Mouse (Mus musculus): ENCODE measurements around the gene Fcamr.

Fcamr gene

DNA sequence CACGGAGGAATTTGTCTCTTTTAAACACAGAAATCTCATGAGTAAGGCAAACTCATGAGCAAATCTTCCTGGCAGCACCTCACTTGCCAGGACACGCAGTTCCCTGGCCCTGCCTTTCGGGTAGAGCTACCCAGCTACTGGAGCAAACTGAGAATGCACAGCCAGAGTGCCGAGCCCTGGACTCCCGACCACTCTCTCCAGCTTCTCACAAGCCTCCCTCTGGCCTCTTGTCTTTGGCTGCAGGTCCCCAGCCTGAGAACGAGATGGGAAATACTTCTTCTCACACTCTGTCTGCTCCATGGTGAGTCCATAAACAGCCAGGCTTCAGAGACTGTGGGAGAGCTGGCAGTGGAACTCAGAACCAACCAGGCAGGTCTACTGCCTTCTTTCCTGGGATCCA lies 2.3 kb downstream of the Fcamr start:
- DNase-seq = no peak

DNA sequence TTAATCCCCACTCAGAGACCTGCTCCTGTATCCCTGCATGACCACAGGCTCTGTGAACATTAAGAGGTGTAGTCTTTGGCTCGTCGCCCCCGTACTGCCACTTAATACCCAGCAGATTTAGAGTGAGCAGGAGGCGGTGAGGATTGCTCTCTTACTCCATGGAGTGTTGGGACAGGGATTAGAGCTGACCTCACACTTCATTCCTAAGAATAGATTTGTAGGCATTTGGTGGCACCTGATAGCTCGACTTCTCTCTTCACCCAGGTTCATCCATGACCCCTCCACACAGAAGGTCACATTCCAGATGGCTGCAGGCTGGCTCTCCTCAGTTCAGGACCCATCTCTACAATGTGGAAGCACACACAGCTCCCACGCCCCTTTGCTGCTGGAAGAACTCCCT lies 3.6 kb downstream of the Fcamr start:
- no peak for DNase-seq

DNA sequence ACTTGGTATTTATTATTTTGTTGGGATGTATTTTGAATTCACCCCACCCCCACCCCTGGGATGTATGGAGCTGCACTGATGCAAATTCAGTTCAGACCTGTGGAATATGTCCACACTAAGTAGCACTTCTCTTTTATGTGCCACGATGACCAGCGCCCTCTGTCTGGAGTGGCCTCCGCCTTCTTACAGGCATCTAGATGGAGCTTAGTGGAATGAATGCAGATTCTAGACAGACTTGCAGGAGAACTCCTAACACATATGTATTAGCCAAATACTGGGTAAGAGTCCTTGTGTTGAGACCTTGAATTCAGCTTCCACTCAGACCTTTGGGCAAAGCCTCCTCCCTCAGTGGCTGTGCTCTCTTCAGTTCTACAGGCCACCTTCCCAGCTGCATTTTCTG lies 10.2 kb downstream of the Fcamr start:
- no peak for DNase-seq

DNA sequence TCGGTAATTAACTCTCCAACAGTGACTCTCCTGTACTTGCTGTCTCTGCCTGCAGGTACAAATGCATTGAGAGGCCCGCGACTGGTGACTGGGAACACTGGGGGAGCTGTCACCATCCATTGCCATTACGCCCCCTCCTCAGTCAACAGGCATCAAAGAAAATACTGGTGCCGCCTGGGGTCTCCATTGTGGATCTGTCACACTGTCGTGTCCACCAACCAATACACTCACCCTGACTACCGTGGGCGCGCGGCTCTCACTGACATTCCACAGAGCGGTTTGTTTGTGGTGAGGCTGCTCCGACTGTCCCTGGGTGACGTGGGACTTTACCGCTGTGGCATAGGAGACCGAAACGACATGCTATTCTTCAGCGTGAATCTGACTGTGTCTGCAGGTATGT lies 10.6 kb downstream of the Fcamr start:
- DNase-seq = no peak

DNA sequence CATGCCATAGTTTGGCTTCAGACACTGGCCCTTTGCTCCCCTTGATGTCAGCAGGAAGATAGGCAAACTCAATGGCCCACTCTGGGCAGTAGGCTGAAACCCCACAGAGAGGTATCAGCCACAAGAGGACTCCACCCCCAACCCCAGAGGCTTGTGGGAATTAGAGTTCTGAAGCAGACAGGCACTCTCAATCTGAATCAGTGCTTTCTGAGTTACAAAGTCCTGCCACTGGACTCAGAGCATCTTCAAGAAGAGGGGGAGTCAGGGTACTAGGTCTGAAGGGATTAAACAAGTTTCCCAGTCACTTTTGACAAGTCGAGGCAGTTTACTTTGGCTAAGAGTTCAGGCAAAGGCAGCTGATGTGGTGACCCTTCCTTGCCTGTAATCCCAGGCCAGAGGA lies 19.0 kb downstream of the Fcamr start:
- no peak for DNase-seq

DNA sequence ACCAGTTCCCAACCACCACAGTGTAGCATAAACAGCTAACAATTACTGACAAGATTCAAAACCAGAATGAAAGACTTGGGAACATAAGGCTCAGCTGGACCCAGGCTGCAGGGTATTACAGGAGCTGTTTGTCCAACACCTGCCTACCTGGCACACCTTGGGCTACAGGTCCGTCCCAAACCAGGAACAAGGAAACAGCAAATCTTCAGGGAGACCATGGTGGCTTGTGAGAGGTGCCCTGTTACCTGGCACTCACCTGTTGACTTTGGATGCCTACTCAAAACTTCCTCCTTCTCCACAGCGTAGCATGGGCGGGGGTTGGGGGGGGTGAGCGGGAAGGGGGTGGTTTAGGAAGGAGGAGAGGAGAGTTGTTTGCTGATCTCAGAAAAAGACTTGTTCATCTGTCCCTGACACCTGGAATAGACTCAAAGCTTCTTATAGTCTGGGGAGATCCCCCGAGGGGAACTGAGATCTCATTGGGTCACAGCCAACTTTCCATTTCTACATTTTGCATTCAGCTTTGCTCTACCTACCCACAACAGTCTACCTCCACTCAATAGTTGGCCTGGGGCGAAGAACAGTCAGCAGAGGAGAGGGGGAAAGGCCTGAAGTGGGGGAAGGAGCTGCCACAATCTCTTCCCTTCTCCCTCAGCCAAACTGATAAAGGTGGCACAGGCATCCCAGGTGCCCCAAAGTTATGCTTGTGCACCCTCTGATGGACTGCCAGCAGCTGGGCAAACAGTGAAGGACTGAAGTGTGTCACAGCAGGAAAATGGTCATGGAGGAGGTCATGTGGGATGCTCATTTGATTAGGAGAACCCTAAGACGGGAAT lies 19.8 kb downstream of the Fcamr start:
- DNase-seq = no peak

DNA sequence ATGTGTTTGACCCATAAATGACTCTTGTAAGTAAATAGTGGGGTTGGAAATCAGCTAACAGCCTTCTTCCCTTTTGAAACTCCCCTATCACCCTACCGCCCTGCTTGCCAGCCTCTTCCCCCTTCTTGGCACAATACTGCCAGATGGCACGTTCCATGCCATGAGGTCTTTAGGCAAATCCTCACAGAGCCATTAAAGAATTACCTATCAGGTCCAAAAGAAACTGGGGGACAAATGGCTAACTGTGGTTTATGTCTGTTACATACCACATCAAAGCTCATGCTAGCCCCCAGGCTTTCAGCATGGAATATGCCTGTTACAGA lies 20.4 kb downstream of the Fcamr start:
- DNase-seq = no peak

DNA sequence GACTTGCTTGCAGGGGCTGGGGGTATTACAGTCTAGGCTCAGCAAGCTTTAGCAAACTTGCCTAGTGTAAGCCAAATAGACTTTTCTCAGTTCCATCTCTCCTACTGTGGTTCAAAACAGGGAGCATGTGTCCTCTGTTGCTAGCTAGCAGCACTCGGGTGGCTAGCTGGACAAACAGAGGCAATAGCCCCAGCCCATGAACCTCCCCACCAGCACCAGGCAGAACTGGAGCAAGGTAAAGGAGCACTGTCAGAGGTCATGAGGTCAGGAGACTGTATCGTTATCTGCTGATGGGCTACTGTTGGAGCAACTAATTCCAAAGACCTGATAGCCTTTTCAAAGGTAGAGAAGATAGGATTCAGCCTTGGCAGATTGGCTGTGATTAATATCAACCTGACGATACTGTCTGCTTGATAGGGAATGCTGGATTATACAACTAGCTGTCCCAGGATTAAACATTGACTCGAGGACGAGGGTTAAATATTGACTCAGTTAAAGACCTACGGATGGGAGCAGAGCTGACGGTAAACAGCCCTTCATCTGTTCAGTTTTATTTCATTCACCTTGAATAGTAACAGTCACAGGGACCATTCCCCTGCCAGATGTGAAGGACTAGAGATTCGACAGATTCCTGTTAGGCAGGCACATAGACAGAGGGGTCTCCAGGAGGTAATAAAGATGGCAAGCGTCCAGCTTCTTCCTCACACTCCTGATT lies 21.4 kb downstream of the Fcamr start:
- DNase-seq = no peak

DNA sequence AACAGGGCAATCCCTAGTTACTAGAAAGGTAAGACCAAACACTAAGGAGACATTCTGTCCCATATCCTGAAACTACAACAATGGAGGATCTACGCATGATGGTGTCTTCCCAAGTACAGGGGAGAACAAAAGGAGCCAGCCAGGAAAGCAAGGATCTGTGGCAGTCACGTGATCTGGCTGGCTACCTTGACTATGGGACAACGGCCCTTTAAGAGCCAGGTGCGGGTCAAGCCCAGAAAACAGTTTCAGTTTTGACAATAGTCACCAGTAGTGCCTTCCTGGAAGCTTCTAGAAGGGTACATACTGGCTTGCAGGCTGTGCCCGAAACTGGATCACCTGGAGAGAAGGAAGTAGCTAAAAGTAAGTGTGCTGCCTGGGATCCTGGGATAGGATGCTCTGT lies 25.7 kb downstream of the Fcamr start, which contains the start of gene Pigr:
Gene Pigr (plus strand): TSS at position 237 of the 400 bp plus-strand sequence.
- DNase-seq = no peak

DNA sequence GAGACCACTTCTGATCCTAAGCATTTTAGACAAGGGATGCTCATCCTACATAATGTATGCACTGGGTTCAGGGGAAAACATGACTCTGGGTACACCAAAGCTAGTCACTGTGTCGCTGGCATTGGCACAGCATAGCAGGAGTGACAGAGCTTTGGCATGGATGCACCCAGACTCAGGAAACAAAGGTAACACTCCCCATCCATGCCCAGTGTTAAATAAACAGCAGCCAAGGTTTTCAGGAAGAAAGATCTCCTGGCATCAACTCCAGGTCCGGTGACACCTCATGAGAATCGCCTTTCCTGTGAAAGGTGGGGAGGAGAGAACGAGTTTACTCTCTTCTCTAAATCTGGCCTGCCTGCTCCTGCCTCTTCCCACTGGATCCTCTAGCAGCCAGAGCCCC lies 28.0 kb downstream of the Fcamr start:
- DNase-seq = peak; percentile 17

DNA sequence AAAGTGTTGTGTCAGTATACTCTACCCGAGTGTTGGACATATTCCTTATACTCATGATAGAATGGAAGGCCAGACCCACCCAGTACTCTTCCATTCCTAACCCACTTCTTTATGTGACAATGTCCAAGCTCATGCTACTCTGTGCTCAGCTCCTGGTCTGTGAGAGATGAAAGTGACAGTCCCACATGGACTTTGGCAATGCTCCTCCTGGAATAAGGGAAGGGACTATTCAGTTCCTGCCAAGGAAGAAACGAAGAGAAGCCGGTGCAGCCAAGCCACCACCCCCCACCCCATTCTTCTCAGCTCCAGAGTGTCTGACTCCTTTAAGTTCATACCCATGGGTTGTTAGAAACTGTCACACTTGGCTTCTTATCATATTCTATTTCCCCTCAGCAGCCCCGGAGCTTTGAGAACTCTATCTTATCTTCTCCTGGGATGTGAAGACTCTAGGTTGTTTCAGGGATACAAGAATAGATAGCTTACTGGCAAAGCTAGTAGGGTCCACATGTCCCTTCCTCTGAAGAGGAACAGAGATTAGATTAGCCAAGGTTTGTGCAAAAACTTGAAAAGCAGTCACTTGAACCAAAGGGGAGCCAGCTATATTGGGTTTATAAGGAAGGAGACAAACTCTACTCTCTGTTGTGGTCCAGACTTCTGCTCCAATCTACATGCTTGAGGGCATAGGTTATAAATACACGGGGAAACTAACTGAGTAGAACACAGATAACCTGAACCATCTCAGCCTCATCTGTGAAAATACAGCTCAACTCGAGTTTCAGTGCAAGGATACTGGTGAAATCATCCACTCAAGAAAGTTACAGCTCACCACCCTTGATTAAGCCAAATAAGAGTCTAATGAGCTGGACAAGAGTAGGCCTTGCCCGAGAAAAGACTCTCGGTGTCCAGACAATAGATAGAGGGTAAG lies 29.5 kb downstream of the Fcamr start:
- no peak for DNase-seq

DNA sequence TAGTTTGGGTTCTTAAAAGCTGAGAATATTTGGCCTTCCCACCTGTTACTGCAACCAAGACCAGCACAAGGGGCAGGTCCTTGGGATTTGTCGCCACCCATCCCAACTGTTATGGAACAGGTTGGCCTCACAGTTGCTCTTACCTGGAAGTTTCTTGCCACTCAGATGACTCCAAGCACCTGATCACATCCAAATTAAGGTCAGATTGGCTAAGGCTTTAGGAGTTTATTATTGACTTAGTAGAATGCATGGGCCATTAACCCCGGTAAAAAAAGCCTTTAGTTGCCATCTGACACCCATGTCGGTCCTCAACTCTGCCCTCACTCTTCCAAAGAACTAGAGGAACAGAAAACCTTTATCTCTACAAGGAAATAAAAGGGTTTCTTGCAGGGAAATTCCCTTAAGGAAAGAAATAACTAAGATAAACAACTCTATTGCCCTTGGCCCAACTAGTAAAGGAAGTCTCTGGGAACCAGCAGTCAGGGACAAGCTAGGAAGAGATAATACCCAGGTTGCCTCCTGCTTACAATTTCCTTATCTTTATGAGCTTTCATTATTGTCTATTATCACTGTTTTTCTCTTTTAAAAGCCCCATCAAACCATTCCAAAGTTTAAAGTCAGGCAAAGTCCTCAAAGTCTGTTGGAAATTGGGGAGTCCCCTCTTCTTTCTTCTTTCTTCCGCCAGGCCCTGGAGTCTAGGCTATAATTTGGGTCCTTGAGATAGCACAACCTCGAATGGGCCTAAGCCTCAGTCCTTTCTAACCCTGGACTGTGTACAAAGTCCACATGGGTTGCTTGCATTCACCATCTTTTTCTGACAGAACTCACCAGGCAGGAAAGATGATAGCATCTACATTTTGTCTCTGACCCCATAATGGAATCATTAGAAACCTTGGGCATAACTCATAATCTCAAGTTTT lies 31.8 kb downstream of the Fcamr start:
- DNase-seq = no peak

DNA sequence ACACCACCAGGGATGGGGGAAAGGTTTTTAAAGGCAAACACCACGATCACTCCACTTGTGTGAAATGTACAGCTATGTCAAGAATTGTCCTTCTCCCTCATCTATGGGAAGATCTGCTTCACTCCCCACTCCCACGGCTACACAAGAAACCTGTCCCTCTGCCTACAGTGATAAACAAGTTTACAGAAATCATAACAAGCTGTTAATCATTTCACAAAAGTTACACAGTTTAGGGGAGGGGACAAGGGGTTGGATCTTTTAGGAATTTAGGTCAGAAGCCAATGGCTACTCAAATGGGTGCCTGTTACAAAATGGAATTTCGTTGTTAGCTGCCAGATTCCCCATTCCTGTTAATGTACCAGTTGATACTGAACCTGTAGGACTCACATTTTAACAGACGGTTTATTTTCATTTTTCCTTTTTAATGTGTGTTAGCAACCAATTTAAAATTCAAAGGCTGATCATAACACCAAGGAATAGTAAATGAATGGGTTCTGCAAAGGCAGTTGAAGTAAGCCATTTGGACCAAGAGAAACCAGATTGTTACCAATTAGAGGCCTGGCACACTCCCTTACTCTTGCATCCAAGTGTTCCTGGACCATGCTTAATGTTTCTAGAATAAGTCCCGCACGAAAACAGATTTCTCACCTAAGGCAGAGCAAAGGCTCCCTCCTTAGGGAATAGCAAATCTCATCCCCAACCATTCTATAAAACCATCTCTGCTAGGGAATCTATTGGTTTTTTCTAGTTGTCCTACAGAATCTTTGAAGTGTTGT lies 34.6 kb downstream of the Fcamr start:
- peak; percentile 62 for DNase-seq

DNA sequence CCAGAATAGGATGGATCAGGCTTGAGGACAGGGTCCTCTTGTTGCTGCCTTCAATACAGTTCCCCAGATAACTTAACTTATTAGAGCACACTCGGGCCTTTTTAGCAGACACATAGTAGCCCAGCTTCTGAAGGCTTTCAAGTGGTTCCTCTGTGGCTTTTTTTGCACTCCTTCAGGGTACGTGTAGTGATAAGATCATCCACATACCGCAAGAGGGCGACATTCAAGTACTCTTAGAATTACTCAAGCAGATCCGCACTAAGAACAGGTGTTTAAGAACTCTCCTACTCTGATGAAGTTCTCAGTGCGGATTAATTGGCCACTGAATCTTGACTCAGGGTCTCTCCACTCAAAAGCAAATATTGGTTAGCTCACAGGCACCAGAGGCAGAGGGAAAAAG lies 37.6 kb downstream of the Fcamr start:
- no peak for DNase-seq

DNA sequence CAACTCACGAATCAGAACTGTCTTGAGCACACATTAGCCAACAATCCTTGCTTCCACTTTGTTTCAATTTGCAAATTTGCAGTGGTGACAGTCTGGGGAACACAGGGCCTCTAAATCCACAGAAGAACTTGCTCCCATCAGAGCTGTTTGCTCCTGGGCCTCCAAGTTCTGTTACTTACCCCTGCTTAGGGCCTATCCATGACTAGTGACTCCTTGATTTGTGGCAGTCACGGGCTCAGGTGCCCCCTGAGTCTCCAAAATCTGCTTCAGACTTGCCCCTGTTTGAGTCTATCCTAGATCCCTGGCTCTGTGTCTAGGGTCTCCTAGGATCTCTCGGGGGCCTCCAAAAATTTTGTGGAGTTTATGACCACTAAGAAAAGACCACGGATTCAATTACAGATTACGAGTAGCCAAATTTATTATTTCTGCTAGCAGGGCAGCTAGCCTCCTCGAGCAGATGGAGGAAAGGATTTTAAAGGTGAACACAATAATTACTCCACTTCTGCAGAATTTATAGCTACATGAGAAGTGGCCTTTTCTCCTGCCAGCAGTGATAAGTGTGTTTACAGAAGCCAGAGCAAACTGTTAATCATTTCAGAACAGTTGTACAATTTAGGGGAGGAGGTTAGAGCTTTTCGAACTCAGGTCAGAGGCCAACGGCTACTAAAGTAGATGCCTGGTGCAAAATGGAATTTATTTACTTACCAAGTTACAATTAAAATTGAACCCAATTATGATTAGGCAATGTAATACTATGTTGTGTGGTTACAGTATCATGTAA lies 40.1 kb downstream of the Fcamr start:
- no peak for DNase-seq

DNA sequence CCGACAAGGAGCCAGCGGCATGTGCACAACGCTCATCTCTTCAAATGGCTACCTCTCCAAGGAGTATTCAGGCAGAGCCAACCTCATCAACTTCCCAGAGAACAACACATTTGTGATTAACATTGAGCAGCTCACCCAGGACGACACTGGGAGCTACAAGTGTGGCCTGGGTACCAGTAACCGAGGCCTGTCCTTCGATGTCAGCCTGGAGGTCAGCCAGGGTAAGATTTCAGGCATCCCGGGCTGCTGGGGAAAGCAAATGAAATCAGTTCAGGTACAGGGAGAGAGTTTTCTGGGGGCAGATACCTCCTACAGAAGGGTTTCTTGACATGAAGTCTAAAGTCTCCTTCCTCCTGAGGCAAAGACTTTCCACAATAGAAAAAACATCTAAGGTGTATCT lies 40.9 kb downstream of the Fcamr start:
- DNase-seq = no peak

DNA sequence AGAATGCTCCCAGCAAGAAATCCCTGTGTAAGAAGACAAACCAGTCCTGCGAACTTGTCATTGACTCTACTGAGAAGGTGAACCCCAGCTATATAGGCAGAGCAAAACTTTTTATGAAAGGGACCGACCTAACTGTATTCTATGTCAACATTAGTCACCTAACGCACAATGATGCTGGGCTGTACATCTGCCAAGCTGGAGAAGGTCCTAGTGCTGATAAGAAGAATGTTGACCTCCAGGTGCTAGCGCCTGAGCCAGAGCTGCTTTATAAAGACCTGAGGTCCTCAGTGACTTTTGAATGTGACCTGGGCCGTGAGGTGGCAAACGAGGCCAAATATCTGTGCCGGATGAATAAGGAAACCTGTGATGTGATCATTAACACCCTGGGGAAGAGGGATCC lies 43.8 kb downstream of the Fcamr start:
- DNase-seq = no peak

DNA sequence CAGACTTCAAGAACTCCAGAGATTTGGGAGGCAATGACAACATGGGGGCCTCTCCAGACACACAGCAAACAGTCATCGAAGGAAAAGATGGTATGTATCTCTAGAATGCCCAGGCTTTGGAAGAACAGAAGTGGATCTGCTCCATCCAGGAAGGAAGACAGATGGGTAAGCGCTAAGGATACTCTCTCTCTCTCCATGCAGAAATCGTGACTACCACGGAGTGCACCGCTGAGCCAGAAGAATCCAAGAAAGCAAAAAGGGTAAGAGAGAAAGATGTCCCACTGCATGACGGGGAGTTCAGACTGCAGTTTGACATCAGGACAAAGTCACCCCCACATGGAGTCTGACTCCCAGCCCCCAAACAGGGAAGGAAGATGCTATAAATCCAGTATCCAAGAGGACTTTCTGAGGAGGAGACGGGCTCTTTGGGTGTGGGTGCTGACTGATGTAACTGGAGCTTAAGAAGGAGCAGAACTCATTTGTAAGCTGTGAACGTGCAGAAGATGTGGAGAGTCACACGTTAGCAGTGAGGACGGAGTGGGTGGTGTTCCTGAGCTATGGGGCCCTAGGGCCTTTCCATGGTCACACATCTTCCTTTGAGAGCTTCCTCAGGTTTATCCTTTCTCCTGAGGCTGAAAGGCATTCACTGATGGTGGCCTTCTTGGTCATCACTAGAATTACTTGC lies 49.0 kb downstream of the Fcamr start:
- no peak for DNase-seq

DNA sequence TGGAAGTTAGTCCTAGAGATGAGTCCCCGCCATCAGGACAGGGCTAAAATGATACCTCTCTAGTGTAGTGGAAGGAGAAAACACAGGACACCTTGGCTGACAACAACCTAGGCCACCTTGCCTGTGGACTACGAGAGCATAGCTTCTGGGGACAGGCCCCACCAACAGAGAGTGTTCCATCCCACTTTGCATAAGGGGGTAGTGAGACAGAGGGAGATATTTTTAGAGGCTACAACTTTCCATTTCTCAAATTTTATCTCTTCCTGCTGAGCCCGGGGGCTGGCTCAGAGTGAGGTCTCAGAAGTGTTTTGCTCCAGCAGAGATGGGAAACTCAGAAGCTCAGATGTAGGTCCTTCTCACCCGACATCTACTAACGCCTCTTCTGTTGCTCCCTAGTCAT lies 49.7 kb downstream of the Fcamr start:
- no peak for DNase-seq

DNA sequence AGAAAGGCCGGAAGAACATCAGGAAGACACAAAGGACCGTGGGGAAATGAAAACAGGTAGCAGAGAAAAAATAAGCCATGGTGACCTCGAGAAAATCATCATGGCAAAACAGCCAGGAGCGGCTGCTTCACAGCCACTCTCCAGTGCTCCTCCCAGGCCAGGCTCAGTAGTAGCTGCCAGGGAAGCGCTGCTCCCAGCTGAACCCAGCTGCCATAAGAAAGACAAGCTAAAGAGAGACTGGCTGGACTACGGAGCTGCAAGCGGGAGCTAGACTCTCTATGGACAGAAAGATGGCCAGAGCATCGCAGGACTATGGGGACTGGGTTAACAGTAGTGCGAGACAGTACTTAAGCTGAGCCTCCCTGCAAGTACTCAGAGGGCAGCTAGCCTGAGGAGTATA lies 54.1 kb downstream of the Fcamr start:
- no peak for DNase-seq
